Mouse (Mus musculus) CD4-positive naive resting alpha-beta T cell, adult 57 days (primary cell): ENCODE measurements around the gene Gm11985. TPM values are rescaled to one million over a fixed set of nuclear protein-coding genes. Genes with fewer than 3 reads are reported as not detected.

Experiments
- total RNA-seq: library from RNA; stranded (reverse); gene quantifications from one replicate; pipeline ENCODE4 v1.2.4, GENCODE M21; 2023

Gene Gm11985
- not detected for total RNA-seq

GRCm38 (mm10) chr11:7188469-7188868 is at the start of gene Gm11985:
Gm11985 (minus strand) TSS chr11:7188569.

GRCm38 (mm10) chr11:7213501-7214341 is 25.4 kb upstream of the Gm11985 start, which contains the start of gene Igfbp3:
Igfbp3 (minus strand) TSS chr11:7213923.

GRCm38 (mm10) chr11:7197491-7197941 is 9.1 kb upstream of the Gm11985 start, which contains the start of gene Igfbp1:
Igfbp1 (plus strand) TSS chr11:7197782.

Other genes starting within 250 kb of the Gm11985 start
- 0.71 TPM for gene Adcy1, start 125.1 kb downstream of the Gm11985 start, total RNA-seq
- gene Igfbp1, start 9.2 kb upstream of the Gm11985 start, total RNA-seq, result not detected
- gene Igfbp3, start 25.4 kb upstream of the Gm11985 start, total RNA-seq, result 0.86 TPM